Comparison of ENCODE assay signal across 17 mouse cellular contexts in the genomic region with DNA sequence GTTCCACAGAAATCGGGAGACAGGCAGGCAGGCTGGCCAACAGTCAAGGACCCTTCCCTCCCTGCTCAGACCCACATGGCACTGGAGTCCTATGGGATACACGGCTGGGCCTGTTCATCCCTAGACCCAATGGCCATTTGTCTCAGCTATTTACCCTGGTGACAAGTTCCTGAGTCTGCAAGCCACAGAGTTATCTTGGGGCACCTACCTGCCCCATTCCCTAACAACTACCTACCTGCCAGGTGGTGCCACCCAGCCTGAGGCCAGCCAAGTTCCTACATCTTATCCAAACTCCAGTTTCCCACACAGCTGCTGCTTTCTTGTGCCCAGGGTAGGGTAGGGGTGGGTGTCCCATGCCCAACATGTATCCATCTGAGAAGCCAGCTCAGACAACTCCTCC. TPM values are rescaled to one million over a fixed set of nuclear protein-coding genes. Genes with fewer than 3 reads are reported as not detected.
DNase-seq lines count a peak whose midpoint lies in the region; ATAC-seq lines count a peak whose summit lies in the region.
"Had no signal": no experiment of that assay in that cellular context is flagged by ENCODE, and none has a peak within 500 bp of the region (broad histone marks: within the 10 kb centered on the region; RNA-seq: fewer than 3 reads in every experiment).

No protein-coding gene starts in this region.

- H3K4me1 ChIP-seq in hindbrain, embryonic 15.5 days (replicated peaks) = 0 out of 2 replicates have a peak, but pooled peaks cover 7% of the 10 kb centered on the region
- H3K4me1 ChIP-seq in hindbrain, embryonic 13.5 days (replicated peaks) = 0 out of 2 replicates have a peak, but pooled peaks cover 6% of the 10 kb centered on the region
- H3K4me1 ChIP-seq in midbrain, embryonic 16.5 days (ENCODE audit: control insufficient read depth, insufficient read depth, low read length) = no peaks in the 10 kb centered on the region
- no peaks in the 10 kb centered on the region for H3K4me1 ChIP-seq in midbrain, embryonic 13.5 days (replicated peaks)
- H3K4me1 ChIP-seq in embryonic facial prominence, embryonic 15.5 days = peaks cover 26% of the 10 kb centered on the region
- peaks cover 48% of the 10 kb centered on the region for H3K4me1 ChIP-seq in limb, embryonic 15.5 days
- H3K4me1 ChIP-seq: liver, embryonic 15.5 days had no signal

- H3K9ac ChIP-seq in hindbrain, embryonic 15.5 days = no peak overlapping the region
- H3K9ac ChIP-seq in hindbrain, embryonic 13.5 days = no peak overlapping the region
- H3K9ac ChIP-seq in midbrain, embryonic 16.5 days (ENCODE audit: low read depth, low read length) = no peak overlapping the region
- no peak overlapping the region for H3K9ac ChIP-seq in midbrain, embryonic 13.5 days (replicated peaks)
- no peak overlapping the region for H3K9ac ChIP-seq in embryonic facial prominence, embryonic 15.5 days
- H3K9ac ChIP-seq in limb, embryonic 15.5 days = no peak overlapping the region
- H3K9ac ChIP-seq: heart, embryonic 15.5 days; liver, embryonic 15.5 days; neural tube, embryonic 12.5 days had no signal

- WGBS in hindbrain, embryonic 15.5 days = 70% methylated on average over 2 of the region's 2 CpGs
- 84% methylated on average over 2 of the region's 2 CpGs for WGBS in hindbrain, embryonic 13.5 days
- WGBS in midbrain, embryonic 16.5 days = 93% methylated on average over 2 of the region's 2 CpGs
- 89% methylated on average over 2 of the region's 2 CpGs for WGBS in midbrain, embryonic 13.5 days
- 67% methylated on average over 2 of the region's 2 CpGs for WGBS in embryonic facial prominence, embryonic 15.5 days
- 60% methylated on average over 2 of the region's 2 CpGs for WGBS in limb, embryonic 15.5 days

- no peak for DNase-seq in Muller cell, postnatal 12 days (ENCODE audit: inconsistent ontology term)
- DNase-seq in adrenal gland, postnatal 10 days = no peak
- DNase-seq: thymus, adult 18-20 months had no signal

- no peaks in the 10 kb centered on the region for H3K27me3 ChIP-seq in hindbrain, embryonic 15.5 days
- H3K27me3 ChIP-seq in hindbrain, embryonic 13.5 days = no peaks in the 10 kb centered on the region
- no peaks in the 10 kb centered on the region for H3K27me3 ChIP-seq in midbrain, embryonic 16.5 days (ENCODE audit: control insufficient read depth, insufficient read depth, low read depth, low read length)
- H3K27me3 ChIP-seq in midbrain, embryonic 13.5 days = no peaks in the 10 kb centered on the region
- H3K27me3 ChIP-seq in embryonic facial prominence, embryonic 15.5 days = no peaks in the 10 kb centered on the region
- no peaks in the 10 kb centered on the region for H3K27me3 ChIP-seq in limb, embryonic 15.5 days
- H3K27me3 ChIP-seq: heart, embryonic 15.5 days; liver, embryonic 15.5 days; neural tube, embryonic 12.5 days had no signal

- no peak for ATAC-seq in hindbrain, embryonic 15.5 days (ENCODE audit: low FRiP score, low read depth)
- ATAC-seq in hindbrain, embryonic 13.5 days (ENCODE audit: low FRiP score) = no peak
- no peak for ATAC-seq in midbrain, embryonic 16.5 days
- ATAC-seq in midbrain, embryonic 13.5 days = no peak
- no peak for ATAC-seq in embryonic facial prominence, embryonic 15.5 days (ENCODE audit: insufficient number of reproducible peaks, low FRiP score, low TSS enrichment, low read depth)
- no peak for ATAC-seq in limb, embryonic 15.5 days (ENCODE audit: insufficient number of reproducible peaks, low FRiP score, low TSS enrichment, low read depth)

- H3K4me3 ChIP-seq in hindbrain, embryonic 15.5 days = no peak overlapping the region
- no peak overlapping the region for H3K4me3 ChIP-seq in hindbrain, embryonic 13.5 days
- no peak overlapping the region for H3K4me3 ChIP-seq in midbrain, embryonic 16.5 days (ENCODE audit: low read depth, low read length)
- no peak overlapping the region for H3K4me3 ChIP-seq in midbrain, embryonic 13.5 days (replicated peaks)
- H3K4me3 ChIP-seq in embryonic facial prominence, embryonic 15.5 days (replicated peaks) = no peak overlapping the region
- H3K4me3 ChIP-seq in limb, embryonic 15.5 days = no peak overlapping the region
- H3K4me3 ChIP-seq: forebrain, embryonic 10.5 days; heart, embryonic 15.5 days; liver, embryonic 15.5 days; neural tube, embryonic 12.5 days had no signal

- H3K36me3 ChIP-seq in hindbrain, embryonic 15.5 days = peaks cover 14% of the 10 kb centered on the region; the same call in 1 of the 2 replicates
- peaks cover 26% of the 10 kb centered on the region for H3K36me3 ChIP-seq in hindbrain, embryonic 13.5 days
- peaks cover 24% of the 10 kb centered on the region for H3K36me3 ChIP-seq in midbrain, embryonic 16.5 days (ENCODE audit: control insufficient read depth, insufficient read depth, low read length)
- peaks cover 15% of the 10 kb centered on the region; the same call in 1 of the 2 replicates for H3K36me3 ChIP-seq in midbrain, embryonic 13.5 days
- peaks cover 32% of the 10 kb centered on the region for H3K36me3 ChIP-seq in embryonic facial prominence, embryonic 15.5 days
- H3K36me3 ChIP-seq in limb, embryonic 15.5 days = peaks cover 71% of the 10 kb centered on the region

- no peak overlapping the region for H3K4me2 ChIP-seq in hindbrain, embryonic 15.5 days
- H3K4me2 ChIP-seq in hindbrain, embryonic 13.5 days = no peak overlapping the region
- no peak overlapping the region for H3K4me2 ChIP-seq in midbrain, embryonic 16.5 days (ENCODE audit: low read length)
- H3K4me2 ChIP-seq in midbrain, embryonic 13.5 days (replicated peaks) = no peak overlapping the region
- H3K4me2 ChIP-seq in embryonic facial prominence, embryonic 15.5 days (replicated peaks) = no peak overlapping the region
- no peak overlapping the region for H3K4me2 ChIP-seq in limb, embryonic 15.5 days
- H3K4me2 ChIP-seq: heart, embryonic 15.5 days; liver, embryonic 15.5 days; neural tube, embryonic 12.5 days had no signal

- H3K27ac ChIP-seq in hindbrain, embryonic 15.5 days (replicated peaks) = peak overlapping the region; percentile 57
- no peak overlapping the region for H3K27ac ChIP-seq in hindbrain, embryonic 13.5 days
- 0 out of 2 replicates have a peak overlapping the region, but pooled peaks have one; percentile 33 for H3K27ac ChIP-seq in midbrain, embryonic 16.5 days (ENCODE audit: low read length)
- H3K27ac ChIP-seq in midbrain, embryonic 13.5 days = no peak overlapping the region
- H3K27ac ChIP-seq in embryonic facial prominence, embryonic 15.5 days (replicated peaks) = peak overlapping the region; percentile 58; the same call in 1 of the 2 replicates
- H3K27ac ChIP-seq in limb, embryonic 15.5 days = peak overlapping the region; percentile 82
- H3K27ac ChIP-seq: forebrain, embryonic 10.5 days; heart, embryonic 15.5 days; kidney, postnatal 0 days; liver, embryonic 15.5 days; macrophage; neural tube, embryonic 12.5 days had no signal

- no peaks in the 10 kb centered on the region for H3K9me3 ChIP-seq in hindbrain, embryonic 15.5 days
- H3K9me3 ChIP-seq in hindbrain, embryonic 13.5 days = no peaks in the 10 kb centered on the region
- no peaks in the 10 kb centered on the region for H3K9me3 ChIP-seq in midbrain, embryonic 16.5 days (replicated peaks; ENCODE audit: control insufficient read depth, low read length, poor library complexity, severe bottlenecking)
- no peaks in the 10 kb centered on the region for H3K9me3 ChIP-seq in midbrain, embryonic 13.5 days
- H3K9me3 ChIP-seq in embryonic facial prominence, embryonic 15.5 days (replicated peaks) = no peaks in the 10 kb centered on the region
- H3K9me3 ChIP-seq in limb, embryonic 15.5 days = no peaks in the 10 kb centered on the region
- H3K9me3 ChIP-seq: forebrain, embryonic 10.5 days; heart, embryonic 15.5 days; liver, embryonic 15.5 days; neural tube, embryonic 12.5 days had no signal

RNA-seq across cellular contexts. Expression of gene Arhgap8, which starts 21.7 kb away (rescaled TPM):
- polyA plus RNA-seq in hindbrain, embryonic 15.5 days (2015; fragmentation: Nextera tagmentation; extraction: Ambion mirVana) = 0.75 and 0.92 TPM in 2 replicates
- 1.0 TPM in 2 replicates for polyA plus RNA-seq in hindbrain, embryonic 13.5 days (2015; fragmentation: Nextera tagmentation; extraction: Ambion mirVana)
- 0.35 and 0.39 TPM in 2 replicates for polyA plus RNA-seq in midbrain, embryonic 16.5 days (2015; fragmentation: Nextera tagmentation; extraction: Ambion mirVana)
- polyA plus RNA-seq in midbrain, embryonic 13.5 days (2015; fragmentation: Nextera tagmentation; extraction: Ambion mirVana) = 0.61 and 0.67 TPM in 2 replicates
- 4.8 and 6.3 TPM in 2 replicates for polyA plus RNA-seq in embryonic facial prominence, embryonic 15.5 days (2015; fragmentation: Nextera tagmentation; extraction: Ambion mirVana)
- polyA plus RNA-seq in limb, embryonic 15.5 days (2015; fragmentation: Nextera tagmentation; extraction: Ambion mirVana) = 6.1 and 6.6 TPM in 2 replicates
- 1 to 10 TPM; 1.1 to 1.2 TPM for total RNA-seq in adrenal gland, postnatal 10 days (2021)
- total RNA-seq: common myeloid progenitor, adult 5-6 weeks had no signal
- polyA plus RNA-seq: C2C12, macrophage had no signal

RNA-seq across cellular contexts. Expression of gene Prr5, which starts 28.8 kb away (rescaled TPM):
- 27.1 and 31.3 TPM in 2 replicates for polyA plus RNA-seq in hindbrain, embryonic 15.5 days (2015; fragmentation: Nextera tagmentation; extraction: Ambion mirVana)
- 18.3 and 19.6 TPM in 2 replicates for polyA plus RNA-seq in hindbrain, embryonic 13.5 days (2015; fragmentation: Nextera tagmentation; extraction: Ambion mirVana)
- polyA plus RNA-seq in midbrain, embryonic 16.5 days (2015; fragmentation: Nextera tagmentation; extraction: Ambion mirVana) = 28.1 and 30.8 TPM in 2 replicates
- 12.2 and 13.8 TPM in 2 replicates for polyA plus RNA-seq in midbrain, embryonic 13.5 days (2015; fragmentation: Nextera tagmentation; extraction: Ambion mirVana)
- 31.4 and 34.6 TPM in 2 replicates for polyA plus RNA-seq in embryonic facial prominence, embryonic 15.5 days (2015; fragmentation: Nextera tagmentation; extraction: Ambion mirVana)
- polyA plus RNA-seq in limb, embryonic 15.5 days (2015; fragmentation: Nextera tagmentation; extraction: Ambion mirVana) = 34.5 and 36.3 TPM in 2 replicates
- total RNA-seq in adrenal gland, postnatal 10 days (2021) = 10 to 100 TPM; 11.4 to 12.1 TPM

Comparison
In these comparisons a context has a peak if more than half of its experiments do, and no peak if none do; other contexts are left out.
1. H3K27ac ChIP-seq: peak in hindbrain, embryonic 15.5 days (single experiment), midbrain, embryonic 16.5 days (single experiment), embryonic facial prominence, embryonic 15.5 days (single experiment) and limb, embryonic 15.5 days (single experiment); none in hindbrain, embryonic 13.5 days (single experiment) and midbrain, embryonic 13.5 days (single experiment).